Mouse (Mus musculus): ENCODE results near the gene Pik3c2g. TPM values are rescaled to one million over a fixed set of nuclear protein-coding genes. Genes with fewer than 3 reads are reported as not detected.
"Not testable (repeated sequence)": the region's sequence is repeated elsewhere in the genome, so short reads cannot be mapped to it uniquely, and the experiment has no call there.

Gene Pik3c2g
- polyA plus RNA-seq, 1 experiment from 2014 or later: 0.38 TPM

GRCm38 (mm10) chr6:139907138-139907537, 320.1 kb downstream of the Pik3c2g start:
- no peak for ATAC-seq (ENCODE audit: low FRiP score)
- H3K4me1 ChIP-seq (replicated peaks): peaks cover 3% of the 10 kb centered on the region; the same call in 1 of the 2 replicates
- H3K27ac ChIP-seq: no peak overlapping the region
- H3K9me3 ChIP-seq: no peaks in the 10 kb centered on the region
- no peak overlapping the region for H3K9ac ChIP-seq
- no peak overlapping the region for H3K4me2 ChIP-seq
- no peaks in the 10 kb centered on the region for H3K36me3 ChIP-seq
- no peaks in the 10 kb centered on the region for H3K27me3 ChIP-seq
- H3K4me3 ChIP-seq: no peak overlapping the region
- WGBS: 74% methylated on average over 4 of the region's 4 CpGs

- no peaks in the 10 kb centered on the region for H3K36me3 ChIP-seq
- peak overlapping the region; percentile 15; the same call in 1 of the 2 replicates for H3K27ac ChIP-seq
- no peak overlapping the region for H3K9ac ChIP-seq
- H3K27me3 ChIP-seq: no peaks in the 10 kb centered on the region
- no peak overlapping the region for H3K4me2 ChIP-seq
- H3K4me3 ChIP-seq: no peak overlapping the region
- H3K9me3 ChIP-seq: no peaks in the 10 kb centered on the region
- WGBS: 62% methylated on average over 12 of the region's 12 CpGs
- peaks cover 3% of the 10 kb centered on the region; the same call in 1 of the 2 replicates for H3K4me1 ChIP-seq (replicated peaks)
- ATAC-seq (ENCODE audit: low FRiP score): 0 out of 2 replicates have a peak, but pooled peaks have one; percentile 7
These were observed 322.1 kb downstream of the Pik3c2g start for GRCm38 (mm10) chr6:139908997-139909669.

GRCm38 (mm10) chr6:139928766-139929165, 341.7 kb downstream of the Pik3c2g start:
- Histone ChIP-seq H3K4me1 (replicated peaks) (no peaks in the 10 kb centered on the region), H3K27me3 (no peaks in the 10 kb centered on the region), H3K4me3 (no peak overlapping the region), H3K4me2 (no peak overlapping the region), H3K9ac (no peak overlapping the region), H3K36me3 (no peaks in the 10 kb centered on the region), H3K27ac (no peak overlapping the region), H3K9me3 (no peaks in the 10 kb centered on the region)
- ATAC-seq (ENCODE audit: low FRiP score): no peak
- WGBS: 88% methylated on average over 5 of the region's 5 CpGs

GRCm38 (mm10) chr6:139934861-139935260, 347.8 kb downstream of the Pik3c2g start:
- H3K27ac ChIP-seq: no peak overlapping the region
- no peak overlapping the region for H3K4me3 ChIP-seq
- no peak for ATAC-seq (ENCODE audit: low FRiP score)
- H3K4me1 ChIP-seq (replicated peaks): no peaks in the 10 kb centered on the region
- 67% methylated on average over 2 of the region's 2 CpGs for WGBS
- H3K36me3 ChIP-seq: no peaks in the 10 kb centered on the region
- no peaks in the 10 kb centered on the region for H3K27me3 ChIP-seq
- H3K9ac ChIP-seq: no peak overlapping the region
- H3K4me2 ChIP-seq: no peak overlapping the region
- no peaks in the 10 kb centered on the region for H3K9me3 ChIP-seq

- not testable (repeated sequence) for H3K27ac ChIP-seq; H3K4me2 ChIP-seq; H3K4me1 ChIP-seq (replicated peaks); H3K36me3 ChIP-seq; H3K27me3 ChIP-seq; H3K9ac ChIP-seq; ATAC-seq (ENCODE audit: low FRiP score); H3K9me3 ChIP-seq; H3K4me3 ChIP-seq
- WGBS: 91% methylated on average over 4 of the region's 4 CpGs
These were observed 350.6 kb downstream of the Pik3c2g start for GRCm38 (mm10) chr6:139937581-139937980.

GRCm38 (mm10) chr6:139947106-139947879, 360.3 kb downstream of the Pik3c2g start:
- no peak for ATAC-seq (ENCODE audit: low FRiP score)
- H3K4me3 ChIP-seq: no peak overlapping the region
- H3K9ac ChIP-seq: no peak overlapping the region
- no peaks in the 10 kb centered on the region for H3K9me3 ChIP-seq
- H3K4me2 ChIP-seq: no peak overlapping the region
- WGBS: 79% methylated on average over 8 of the region's 8 CpGs
- no peaks in the 10 kb centered on the region for H3K4me1 ChIP-seq (replicated peaks)
- H3K36me3 ChIP-seq: no peaks in the 10 kb centered on the region
- H3K27ac ChIP-seq: no peak overlapping the region
- H3K27me3 ChIP-seq: no peaks in the 10 kb centered on the region

GRCm38 (mm10) chr6:139953596-139953995, 366.6 kb downstream of the Pik3c2g start:
- WGBS: 86% methylated on average over 12 of the region's 12 CpGs
- Histone ChIP-seq H3K27me3 (no peaks in the 10 kb centered on the region), H3K4me2 (no peak overlapping the region), H3K9ac (no peak overlapping the region), H3K4me3 (no peak overlapping the region), H3K9me3 (no peaks in the 10 kb centered on the region), H3K36me3 (no peaks in the 10 kb centered on the region), H3K27ac (no peak overlapping the region), H3K4me1 (replicated peaks) (no peaks in the 10 kb centered on the region)
- no peak for ATAC-seq (ENCODE audit: low FRiP score)

- WGBS: 69% methylated on average over 7 of the region's 7 CpGs
These were observed 370.7 kb downstream of the Pik3c2g start for GRCm38 (mm10) chr6:139957531-139958241.

GRCm38 (mm10) chr6:139963775-139964174, 376.8 kb downstream of the Pik3c2g start:
- WGBS: 71% methylated on average over 3 of the region's 3 CpGs
- Histone ChIP-seq H3K9ac (no peak overlapping the region), H3K27ac (no peak overlapping the region), H3K4me3 (no peak overlapping the region), H3K9me3 (no peaks in the 10 kb centered on the region), H3K36me3 (no peaks in the 10 kb centered on the region), H3K4me1 (replicated peaks) (peaks cover 11% of the 10 kb centered on the region), H3K27me3 (no peaks in the 10 kb centered on the region), H3K4me2 (no peak overlapping the region)
- no peak for ATAC-seq (ENCODE audit: low FRiP score)

More at GRCm38 (mm10) chr6:139957531-139958241, 370.7 kb downstream of the Pik3c2g start:
- Histone ChIP-seq H3K9me3 (no peaks in the 10 kb centered on the region), H3K27me3 (no peaks in the 10 kb centered on the region), H3K4me2 (no peak overlapping the region), H3K36me3 (no peaks in the 10 kb centered on the region), H3K4me3 (no peak overlapping the region), H3K9ac (no peak overlapping the region), H3K27ac (no peak overlapping the region), H3K4me1 (replicated peaks) (no peaks in the 10 kb centered on the region)
- ATAC-seq (ENCODE audit: low FRiP score): no peak

GRCm38 (mm10) chr6:139964895-139965294, 377.9 kb downstream of the Pik3c2g start:
- H3K9ac ChIP-seq: no peak overlapping the region
- H3K27me3 ChIP-seq: no peaks in the 10 kb centered on the region
- no peaks in the 10 kb centered on the region for H3K9me3 ChIP-seq
- no peaks in the 10 kb centered on the region for H3K36me3 ChIP-seq
- H3K27ac ChIP-seq: no peak overlapping the region
- 80% methylated on average over 3 of the region's 3 CpGs for WGBS
- no peak overlapping the region for H3K4me2 ChIP-seq
- ATAC-seq (ENCODE audit: low FRiP score): no peak
- no peak overlapping the region for H3K4me3 ChIP-seq
- H3K4me1 ChIP-seq (replicated peaks): peaks cover 11% of the 10 kb centered on the region

GRCm38 (mm10) chr6:139966684-139967083, 379.7 kb downstream of the Pik3c2g start:
- Histone ChIP-seq H3K4me1 (replicated peaks) (peaks cover 11% of the 10 kb centered on the region), H3K27me3 (no peaks in the 10 kb centered on the region), H3K36me3 (no peaks in the 10 kb centered on the region), H3K4me2 (no peak overlapping the region), H3K27ac (no peak overlapping the region), H3K4me3 (no peak overlapping the region), H3K9ac (no peak overlapping the region), H3K9me3 (no peaks in the 10 kb centered on the region)
- 17% methylated on average over 6 of the region's 6 CpGs for WGBS
- ATAC-seq (ENCODE audit: low FRiP score): peak; percentile 66

- 88% methylated on average over 4 of the region's 4 CpGs for WGBS
- Histone ChIP-seq H3K4me2 (no peak overlapping the region), H3K9ac (no peak overlapping the region), H3K4me1 (replicated peaks) (peaks cover 1% of the 10 kb centered on the region), H3K27me3 (no peaks in the 10 kb centered on the region), H3K9me3 (no peaks in the 10 kb centered on the region), H3K4me3 (no peak overlapping the region), H3K36me3 (no peaks in the 10 kb centered on the region), H3K27ac (no peak overlapping the region)
- ATAC-seq (ENCODE audit: low FRiP score): no peak
These were observed 384.7 kb downstream of the Pik3c2g start for GRCm38 (mm10) chr6:139971608-139972298.
